ENCODE assay signal across 9 mouse cellular contexts in the genomic region with DNA sequence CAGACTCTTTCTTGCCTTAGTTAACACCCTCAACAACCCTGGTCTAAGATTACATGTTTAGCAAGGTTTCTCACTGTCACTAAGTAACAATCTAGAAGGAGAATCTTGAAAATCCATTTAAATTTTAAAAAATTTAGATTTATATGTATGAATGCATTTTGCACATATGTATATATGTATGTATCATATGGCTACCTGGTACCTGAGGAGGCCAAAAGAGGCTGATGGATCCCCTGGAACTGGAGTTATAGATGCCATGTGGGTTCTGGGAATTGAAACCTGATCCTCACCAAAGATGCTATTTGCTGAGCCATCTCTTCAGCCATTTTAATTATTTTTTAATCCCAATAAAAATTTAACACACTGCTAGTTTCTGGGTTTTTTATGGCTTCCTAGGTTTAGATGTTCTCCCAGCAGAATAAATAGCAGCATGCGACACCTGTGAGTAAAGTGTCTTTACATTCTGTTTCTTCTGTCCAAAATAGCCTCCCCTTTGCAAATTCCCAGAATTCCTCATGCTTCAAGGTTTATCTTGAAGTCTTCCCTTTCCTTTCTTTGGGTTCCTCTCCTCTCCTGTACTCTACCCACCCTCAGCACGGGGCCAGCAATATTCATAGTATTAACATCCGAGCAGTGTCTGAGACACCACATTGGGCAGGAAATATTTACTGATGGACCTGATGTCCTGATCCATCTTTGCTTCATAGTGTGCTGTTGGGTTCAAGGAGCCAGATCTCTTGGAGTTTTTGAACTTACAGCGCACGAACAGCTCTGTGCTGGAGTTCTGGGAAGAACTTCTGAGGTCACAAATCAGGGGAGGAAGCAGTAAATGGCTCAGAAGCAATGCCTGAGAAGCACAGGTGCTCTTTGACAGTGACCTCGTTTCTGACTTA. TPM values are rescaled to one million over a fixed set of nuclear protein-coding genes. Genes with fewer than 3 reads are reported as not detected.
DNase-seq lines count a peak whose midpoint lies in the region; ATAC-seq and TF ChIP-seq lines count a peak whose summit lies in the region.
"Had no signal": no experiment of that assay in that cellular context is flagged by ENCODE, and none has a peak within 500 bp of the region (broad histone marks: within the 10 kb centered on the region; RNA-seq: fewer than 3 reads in every experiment).

No protein-coding gene starts in this region.

- TF ChIP-seq CTCF in ES-Bruce4 (IDR thresholded peaks at IDR 0.05; ENCODE audit: low read depth, low read length): no peak
- TF ChIP-seq CTCF in forebrain, postnatal 0 days (IDR thresholded peaks at IDR 0.05; ENCODE audit: low read depth): no peak
- TF ChIP-seq CTCF in liver, postnatal 0 days (IDR thresholded peaks at IDR 0.05; ENCODE audit: low read depth): no peak

- TF ChIP-seq POLR2A in ES-Bruce4 (IDR thresholded peaks at IDR 0.05; ENCODE audit: insufficient read depth, low read length): no peak

- peak overlapping the region; percentile 60 for H3K4me2 ChIP-seq in heart, embryonic 15.5 days
- peak overlapping the region; percentile 39 for H3K4me2 ChIP-seq in forebrain, postnatal 0 days (ENCODE audit: low read depth)
- H3K4me2 ChIP-seq in liver, postnatal 0 days (ENCODE audit: low read depth, low read length): peak overlapping the region; percentile 71

- peak overlapping the region; percentile 47 for H3K4me3 ChIP-seq in heart, embryonic 15.5 days
- H3K4me3 ChIP-seq in ES-Bruce4 (ENCODE audit: low read depth, low read length): peak overlapping the region; percentile 54
- no peak overlapping the region for H3K4me3 ChIP-seq in forebrain, postnatal 0 days (ENCODE audit: low read depth, low read length)
- H3K4me3 ChIP-seq in liver, postnatal 0 days (ENCODE audit: low read depth, low read length): peak overlapping the region; percentile 56

- H3K9me3 ChIP-seq in heart, embryonic 15.5 days (replicated peaks): no peaks in the 10 kb centered on the region
- H3K9me3 ChIP-seq in ES-Bruce4 (replicated peaks; ENCODE audit: control insufficient read depth, insufficient read depth, low read length, poor library complexity, severe bottlenecking): no peaks in the 10 kb centered on the region
- no peaks in the 10 kb centered on the region for H3K9me3 ChIP-seq in forebrain, postnatal 0 days (ENCODE audit: low read length)
- no peaks in the 10 kb centered on the region for H3K9me3 ChIP-seq in liver, postnatal 0 days (ENCODE audit: low read length)

- H3K4me1 ChIP-seq in heart, embryonic 15.5 days (replicated peaks): peaks cover 32% of the 10 kb centered on the region
- H3K4me1 ChIP-seq in ES-Bruce4 (ENCODE audit: control insufficient read depth, insufficient read depth, low read length): no peaks in the 10 kb centered on the region
- 0 out of 2 replicates have a peak, but pooled peaks cover 9% of the 10 kb centered on the region for H3K4me1 ChIP-seq in forebrain, postnatal 0 days (ENCODE audit: insufficient read depth)
- peaks cover 35% of the 10 kb centered on the region for H3K4me1 ChIP-seq in liver, postnatal 0 days (ENCODE audit: insufficient read depth)

- no peaks in the 10 kb centered on the region for H3K27me3 ChIP-seq in heart, embryonic 15.5 days
- H3K27me3 ChIP-seq in ES-Bruce4 (ENCODE audit: control insufficient read depth, insufficient read depth, low read length, poor library complexity, severe bottlenecking): no peaks in the 10 kb centered on the region
- H3K27me3 ChIP-seq in forebrain, postnatal 0 days (ENCODE audit: insufficient read depth, low read length): no peaks in the 10 kb centered on the region
- no peaks in the 10 kb centered on the region for H3K27me3 ChIP-seq in liver, postnatal 0 days (ENCODE audit: insufficient read depth, low read length)

- H3K36me3 ChIP-seq in heart, embryonic 15.5 days: no peaks in the 10 kb centered on the region
- peaks cover 7% of the 10 kb centered on the region; the same call in 1 of the 2 replicates for H3K36me3 ChIP-seq in ES-Bruce4 (ENCODE audit: control insufficient read depth, insufficient read depth, low read length, poor library complexity, severe bottlenecking)
- H3K36me3 ChIP-seq in forebrain, postnatal 0 days (ENCODE audit: insufficient read depth): no peaks in the 10 kb centered on the region
- H3K36me3 ChIP-seq in liver, postnatal 0 days (replicated peaks; ENCODE audit: insufficient read depth, low read length): no peaks in the 10 kb centered on the region

- no peak for TF ChIP-seq EP300 in ES-Bruce4 (IDR thresholded peaks at IDR 0.05; ENCODE audit: insufficient read depth, low read depth, low read length)
- TF ChIP-seq EP300 in liver, postnatal 0 days (IDR thresholded peaks at IDR 0.05; ENCODE audit: low read depth): no peak

- ATAC-seq in heart, embryonic 15.5 days (replicated peaks; ENCODE audit: insufficient number of reproducible peaks, insufficient read depth, low FRiP score, low read depth): no peak
- no peak for ATAC-seq in forebrain, postnatal 0 days
- no peak for ATAC-seq in liver, postnatal 0 days
- no peak for ATAC-seq in inflammation-experienced regulatory T-cells, adult 6 months

- 44% methylated on average over 6 of the region's 6 CpGs for WGBS in heart, embryonic 15.5 days
- WGBS in forebrain, postnatal 0 days: 49% methylated on average over 6 of the region's 6 CpGs
- 43% methylated on average over 6 of the region's 6 CpGs for WGBS in liver, postnatal 0 days (ENCODE audit: insufficient replicate concordance)

- peak overlapping the region; percentile 18; the same call in 1 of the 2 replicates for H3K9ac ChIP-seq in heart, embryonic 15.5 days
- peak overlapping the region; percentile 99 for H3K9ac ChIP-seq in ES-Bruce4 (ENCODE audit: low read depth, poor library complexity, severe bottlenecking)
- no peak overlapping the region for H3K9ac ChIP-seq in forebrain, postnatal 0 days
- H3K9ac ChIP-seq in liver, postnatal 0 days (replicated peaks): peak overlapping the region; percentile 80

- peak overlapping the region; percentile 4 for H3K27ac ChIP-seq in heart, embryonic 15.5 days
- H3K27ac ChIP-seq in ES-Bruce4 (ENCODE audit: insufficient read depth, low read length): peak overlapping the region; percentile 69
- H3K27ac ChIP-seq in forebrain, postnatal 0 days (ENCODE audit: low read depth, low read length): no peak overlapping the region
- peak overlapping the region; percentile 82 for H3K27ac ChIP-seq in liver, postnatal 0 days (ENCODE audit: low read depth)

- intact Hi-C loops in heart, postnatal 25 days (cut with DNase I): loop anchor here (1.0 kb wide), 1 partner anchor 14 kb away; no protein-coding TSS in a partner anchor
- intact Hi-C loops in left cerebral cortex, postnatal 36 days (cut with DNase I): no loop called here

- no peak for DNase-seq in heart, postnatal 25 days (ENCODE audit: low spot score)
- DNase-seq in forebrain, postnatal 0 days: no peak
- no peak for DNase-seq in liver, postnatal 0 days
- DNase-seq in left cerebral cortex, postnatal 36 days (ENCODE audit: low spot score in 2 of 2): no peak
- no peak for DNase-seq in urinary bladder, postnatal 4 days (ENCODE audit: low spot score in 2 of 2)
- DNase-seq: lung, postnatal 36 days had no signal

RNA-seq across cellular contexts. Expression of gene Hist2h3c1, which starts 1.9 kb away (rescaled TPM):
- 0.72 and 1.0 TPM in 2 replicates for polyA plus RNA-seq in heart, embryonic 15.5 days (2015; fragmentation: Nextera tagmentation; extraction: Ambion mirVana)
- not detected for total RNA-seq in heart, postnatal 25 days (2021)
- polyA plus RNA-seq in ES-Bruce4 (2011; ENCODE audit: insufficient read depth, insufficient read length, low read depth, missing spikeins): 1.3 and 3.0 TPM in 2 replicates
- not detected in 2 replicates for total RNA-seq in forebrain, postnatal 0 days (2014; rRNA removed)
- not detected in 2 replicates for polyA plus RNA-seq in forebrain, postnatal 0 days (2015; fragmentation: Nextera tagmentation; extraction: Ambion mirVana)
- 0.78 and 1.5 TPM in 2 replicates for polyA plus RNA-seq in liver, postnatal 0 days (2015; fragmentation: Nextera tagmentation; extraction: Ambion mirVana)
- total RNA-seq in left cerebral cortex, postnatal 36 days (2021): not detected
- not detected for polyA plus RNA-seq in inflammation-experienced regulatory T-cells, adult 6 months (2017; shearing (Covaris generic))

RNA-seq across cellular contexts. Expression of gene Hist2h2aa1, which starts 3.1 kb away (rescaled TPM):
- polyA plus RNA-seq in heart, embryonic 15.5 days (2015; fragmentation: Nextera tagmentation; extraction: Ambion mirVana): 13.6 and 15.1 TPM in 2 replicates
- 10 to 100 TPM in 1 of 2 experiments, 1 to 10 TPM in 1; 7.7 to 40.9 TPM for total RNA-seq in heart, postnatal 25 days (2021)
- polyA plus RNA-seq in ES-Bruce4 (2011; ENCODE audit: insufficient read depth, insufficient read length, low read depth, missing spikeins): not detected in 2 replicates
- total RNA-seq in forebrain, postnatal 0 days (2014; rRNA removed): 906 and 1,412 TPM in 2 replicates
- 14.2 and 23.3 TPM in 2 replicates for polyA plus RNA-seq in forebrain, postnatal 0 days (2015; fragmentation: Nextera tagmentation; extraction: Ambion mirVana)
- polyA plus RNA-seq in liver, postnatal 0 days (2015; fragmentation: Nextera tagmentation; extraction: Ambion mirVana): 107 and 123 TPM in 2 replicates
- total RNA-seq in left cerebral cortex, postnatal 36 days (2021): 10 to 100 TPM in 1 of 2 experiments, 1 to 10 TPM in 1; 6.3 to 10.1 TPM
- 10 to 100 TPM in 2 of 3 experiments, 1 to 10 TPM in 1; 9.6 to 22.0 (median 11.1) TPM for polyA plus RNA-seq in inflammation-experienced regulatory T-cells, adult 6 months (2017; shearing (Covaris generic))

RNA-seq across cellular contexts. Expression of gene Hist2h2aa2, which starts 8.3 kb away (rescaled TPM):
- polyA plus RNA-seq in heart, embryonic 15.5 days (2015; fragmentation: Nextera tagmentation; extraction: Ambion mirVana): 37.0 and 45.9 TPM in 2 replicates
- total RNA-seq in heart, postnatal 25 days (2021): 100 to 1,000 TPM; 232 to 233 TPM
- 17.2 and 30.9 TPM in 2 replicates for polyA plus RNA-seq in ES-Bruce4 (2011; ENCODE audit: insufficient read depth, insufficient read length, low read depth, missing spikeins)
- total RNA-seq in forebrain, postnatal 0 days (2014; rRNA removed): 858 and 1,027 TPM in 2 replicates
- polyA plus RNA-seq in forebrain, postnatal 0 days (2015; fragmentation: Nextera tagmentation; extraction: Ambion mirVana): 32.7 and 59.8 TPM in 2 replicates
- polyA plus RNA-seq in liver, postnatal 0 days (2015; fragmentation: Nextera tagmentation; extraction: Ambion mirVana): 224 and 229 TPM in 2 replicates
- total RNA-seq in left cerebral cortex, postnatal 36 days (2021): 100 to 1,000 TPM; 204 to 210 TPM
- 100 to 1,000 TPM in 1 of 3 experiments, 10 to 100 TPM in 2; 36.1 to 104 (median 53.6) TPM for polyA plus RNA-seq in inflammation-experienced regulatory T-cells, adult 6 months (2017; shearing (Covaris generic))

RNA-seq across cellular contexts. Expression of gene Hist2h3c2, which starts 9.5 kb away (rescaled TPM):
- 3.9 and 5.1 TPM in 2 replicates for polyA plus RNA-seq in heart, embryonic 15.5 days (2015; fragmentation: Nextera tagmentation; extraction: Ambion mirVana)
- 10 to 100 TPM in 1 of 2 experiments, 1 to 10 TPM in 1; 9.3 to 10.4 TPM for total RNA-seq in heart, postnatal 25 days (2021)
- 23.1 and 41.5 TPM in 2 replicates for polyA plus RNA-seq in ES-Bruce4 (2011; ENCODE audit: insufficient read depth, insufficient read length, low read depth, missing spikeins)
- 52.3 and 90.8 TPM in 2 replicates for total RNA-seq in forebrain, postnatal 0 days (2014; rRNA removed)
- polyA plus RNA-seq in forebrain, postnatal 0 days (2015; fragmentation: Nextera tagmentation; extraction: Ambion mirVana): 0.84 and 1.3 TPM in 2 replicates
- polyA plus RNA-seq in liver, postnatal 0 days (2015; fragmentation: Nextera tagmentation; extraction: Ambion mirVana): 5.0 and 8.1 TPM in 2 replicates
- total RNA-seq in left cerebral cortex, postnatal 36 days (2021): 1 to 10 TPM; 5.9 to 6.1 TPM
- 1 to 10 TPM in 1 of 3 experiments, not detected in 2; 1.5 TPM for polyA plus RNA-seq in inflammation-experienced regulatory T-cells, adult 6 months (2017; shearing (Covaris generic))

RNA-seq across cellular contexts. Expression of gene Hist2h4, which starts 14.7 kb away (rescaled TPM):
- polyA plus RNA-seq in heart, embryonic 15.5 days (2015; fragmentation: Nextera tagmentation; extraction: Ambion mirVana): 2.9 and 3.9 TPM in 2 replicates
- 10 to 100 TPM; 14.4 to 16.9 TPM for total RNA-seq in heart, postnatal 25 days (2021)
- 3.6 and 4.0 TPM in 2 replicates for polyA plus RNA-seq in ES-Bruce4 (2011; ENCODE audit: insufficient read depth, insufficient read length, low read depth, missing spikeins)
- total RNA-seq in forebrain, postnatal 0 days (2014; rRNA removed): 52.8 and 60.5 TPM in 2 replicates
- 3.5 and 5.1 TPM in 2 replicates for polyA plus RNA-seq in forebrain, postnatal 0 days (2015; fragmentation: Nextera tagmentation; extraction: Ambion mirVana)
- polyA plus RNA-seq in liver, postnatal 0 days (2015; fragmentation: Nextera tagmentation; extraction: Ambion mirVana): 40.3 and 56.7 TPM in 2 replicates
- total RNA-seq in left cerebral cortex, postnatal 36 days (2021): 10 to 100 TPM; 27.9 to 34.6 TPM
- 1 to 10 TPM; 1.3 to 7.4 (median 5.9) TPM for polyA plus RNA-seq in inflammation-experienced regulatory T-cells, adult 6 months (2017; shearing (Covaris generic))

Comparison
In these comparisons a context has a peak if more than half of its experiments do, and no peak if none do; other contexts are left out.
1. RNA of gene Hist2h2aa1, which starts 3.1 kb away (polyA plus RNA-seq): 107 to 123 TPM in liver, postnatal 0 days, 14.2 to 23.3 TPM in forebrain, postnatal 0 days, 13.6 to 15.1 TPM in heart, embryonic 15.5 days and 9.6 to 22.0 TPM in inflammation-experienced regulatory T-cells, adult 6 months; not detected in ES-Bruce4; every median in the first group is over 10 times any median in the second.
2. Peak in every context shown above with its lines, with median percentiles within 50 percentile points of each other: H3K4me2 ChIP-seq.